Mouse (Mus musculus) urinary bladder, postnatal 10 days (tissue): ENCODE results near the gene Slc22a28.
"Not testable (repeated sequence)": the region's sequence is repeated elsewhere in the genome, so short reads cannot be mapped to it uniquely, and the experiment has no call there.

Source experiments
- DNase-seq: peaks from one replicate; pipeline ENCODE4 v3.0.0; 2022; ENCODE audit warnings: low spot score

The Slc22a28 gene

GRCm38 (mm10) chr19:8131881-8132280, at the start of gene Slc22a28:
TSS of gene Slc22a28 (minus strand) at chr19:8131982.
- DNase-seq = not testable (repeated sequence)

- no peak for DNase-seq
Measured at GRCm38 (mm10) chr19:8148787-8149523, 17.2 kb upstream of the Slc22a28 start.

- not testable (repeated sequence) for DNase-seq
Measured at GRCm38 (mm10) chr19:8142716-8143115, 10.9 kb upstream of the Slc22a28 start.

- DNase-seq = not testable (repeated sequence)
Measured at GRCm38 (mm10) chr19:8134127-8134841, 2.5 kb upstream of the Slc22a28 start.

GRCm38 (mm10) chr19:8019904-8020349, 111.9 kb downstream of the Slc22a28 start:
- DNase-seq = no peak

GRCm38 (mm10) chr19:8019329-8019851, 112.4 kb downstream of the Slc22a28 start:
- DNase-seq = not testable (repeated sequence)

GRCm38 (mm10) chr19:8018535-8018934, 113.2 kb downstream of the Slc22a28 start:
- DNase-seq = not testable (repeated sequence)
